Mouse (Mus musculus): ENCODE results near the gene Slc25a25.

Slc25a25 gene

GRCm38 (mm10) chr2:32459657-32460056 lies 8.4 kb upstream of the Slc25a25 start:
- DNase-seq (ENCODE audit: low spot score), result no peak

- no peak for DNase-seq (ENCODE audit: low spot score)
Measured at GRCm38 (mm10) chr2:32458300-32458699, 7.1 kb upstream of the Slc25a25 start.

- no peak for DNase-seq (ENCODE audit: low spot score)
Measured at GRCm38 (mm10) chr2:32455101-32455500, 3.9 kb upstream of the Slc25a25 start.

GRCm38 (mm10) chr2:32454633-32455032 lies 3.4 kb upstream of the Slc25a25 start:
- no peak for DNase-seq (ENCODE audit: low spot score)

GRCm38 (mm10) chr2:32453641-32454303 lies 2.5 kb upstream of the Slc25a25 start:
- DNase-seq (ENCODE audit: low spot score), result no peak

GRCm38 (mm10) chr2:32452441-32452971 lies 1.3 kb upstream of the Slc25a25 start:
- peak; percentile 23 for DNase-seq (ENCODE audit: low spot score)

GRCm38 (mm10) chr2:32451870-32452372 lies 676 bp upstream of the Slc25a25 start:
- DNase-seq (ENCODE audit: low spot score), result peak; percentile 98

- no peak for DNase-seq (ENCODE audit: low spot score)
Measured at GRCm38 (mm10) chr2:32449761-32450754, 1.2 kb downstream of the Slc25a25 start, which contains the start of gene Naif1. Naif1 (plus strand) TSS chr2:32450457.

- no peak for DNase-seq (ENCODE audit: low spot score)
Measured at GRCm38 (mm10) chr2:32448480-32448879, 2.8 kb downstream of the Slc25a25 start.

GRCm38 (mm10) chr2:32447264-32447936 lies 3.8 kb downstream of the Slc25a25 start:
- DNase-seq (ENCODE audit: low spot score), result no peak

- no peak for DNase-seq (ENCODE audit: low spot score)
Measured at GRCm38 (mm10) chr2:32445535-32445934, 5.7 kb downstream of the Slc25a25 start.

- DNase-seq (ENCODE audit: low spot score), result no peak
Measured at GRCm38 (mm10) chr2:32441550-32441949, 9.7 kb downstream of the Slc25a25 start.

GRCm38 (mm10) chr2:32440632-32441031 lies 10.6 kb downstream of the Slc25a25 start:
- DNase-seq (ENCODE audit: low spot score), result no peak

GRCm38 (mm10) chr2:32440164-32440563 lies 11.1 kb downstream of the Slc25a25 start:
- peak; percentile 42 for DNase-seq (ENCODE audit: low spot score)

- DNase-seq (ENCODE audit: low spot score), result no peak
Measured at GRCm38 (mm10) chr2:32439177-32439576, 12.1 kb downstream of the Slc25a25 start.

GRCm38 (mm10) chr2:32438733-32439132 lies 12.5 kb downstream of the Slc25a25 start:
- no peak for DNase-seq (ENCODE audit: low spot score)

GRCm38 (mm10) chr2:32437612-32438166 lies 13.6 kb downstream of the Slc25a25 start:
- no peak for DNase-seq (ENCODE audit: low spot score)

GRCm38 (mm10) chr2:32436686-32437372 lies 14.4 kb downstream of the Slc25a25 start:
- DNase-seq (ENCODE audit: low spot score), result no peak

- peak; percentile 61 for DNase-seq (ENCODE audit: low spot score)
Measured at GRCm38 (mm10) chr2:32430701-32431676, 20.3 kb downstream of the Slc25a25 start.
